Mouse (Mus musculus) common myeloid progenitor, adult 5-6 weeks (primary cell): ENCODE data around the gene Galnt15. TPM values are rescaled to one million over a fixed set of nuclear protein-coding genes. Genes with fewer than 3 reads are reported as not detected.
"Not testable (repeated sequence)": the region's sequence is repeated elsewhere in the genome, so short reads cannot be mapped to it uniquely, and the experiment has no call there.

Experiments
- ATAC-seq: replicated peaks from 2 replicates; pipeline ENCODE4 v1.8.0; 2016; ENCODE audit warnings: low read depth, mild to moderate bottlenecking, moderate TSS enrichment, inconsistent platforms; ENCODE audit not compliant: poor library complexity, severe bottlenecking
- total RNA-seq: library from RNA; stranded (forward); fragments of 200-1000, 187-1606 nt; gene quantifications from 2 replicates; pipeline ENCODE4 v1.2.3, GENCODE M21; 2017

Gene Galnt15
- total RNA-seq, 1 experiment from 2014 or later, result not detected

- ATAC-seq, result peak; percentile 88
Measured at GRCm38 (mm10) chr14:32085486-32086201, 56.9 kb downstream of the Galnt15 start, which contains the start of gene Dph3. Gene Dph3, minus strand, starts transcription at chr14:32085729.

GRCm38 (mm10) chr14:32086226-32086625 lies 57.4 kb downstream of the Galnt15 start:
- ATAC-seq, result no peak

- ATAC-seq, result not testable (repeated sequence)
Measured at GRCm38 (mm10) chr14:32087584-32088248, 58.9 kb downstream of the Galnt15 start.

- no peak for ATAC-seq
Measured at GRCm38 (mm10) chr14:32091124-32091523, 62.3 kb downstream of the Galnt15 start.

- no peak for ATAC-seq
Measured at GRCm38 (mm10) chr14:32091704-32092103, 62.9 kb downstream of the Galnt15 start.

GRCm38 (mm10) chr14:32093018-32093417 lies 64.2 kb downstream of the Galnt15 start:
- no peak for ATAC-seq

GRCm38 (mm10) chr14:32093500-32094117 lies 64.8 kb downstream of the Galnt15 start:
- ATAC-seq, result peak; percentile 88

- no peak for ATAC-seq
Measured at GRCm38 (mm10) chr14:32095646-32096045, 66.9 kb downstream of the Galnt15 start.

GRCm38 (mm10) chr14:32096740-32097139 lies 68.0 kb downstream of the Galnt15 start:
- ATAC-seq, result no peak

GRCm38 (mm10) chr14:32097691-32098090 lies 68.9 kb downstream of the Galnt15 start:
- ATAC-seq, result no peak

GRCm38 (mm10) chr14:32098951-32099350 lies 70.2 kb downstream of the Galnt15 start:
- no peak for ATAC-seq

GRCm38 (mm10) chr14:32103556-32103955 lies 74.8 kb downstream of the Galnt15 start:
- ATAC-seq, result no peak

- ATAC-seq, result no peak
Measured at GRCm38 (mm10) chr14:32105663-32106062, 76.9 kb downstream of the Galnt15 start.

GRCm38 (mm10) chr14:32106911-32107310 lies 78.1 kb downstream of the Galnt15 start:
- ATAC-seq, result no peak

Other genes starting within 250 kb of the Galnt15 start
- 102 and 121 TPM in 2 replicates for gene Ankrd28, start 198.3 kb upstream of the Galnt15 start, total RNA-seq
- gene Oxnad1, start 56.4 kb downstream of the Galnt15 start, total RNA-seq, result 41.4 and 47.0 TPM in 2 replicates
- gene Dph3, start 56.7 kb downstream of the Galnt15 start, total RNA-seq, result 40.1 and 54.3 TPM in 2 replicates
- gene Msmb, start 113.0 kb downstream of the Galnt15 start, total RNA-seq, result not detected in 2 replicates
- 136 and 176 TPM in 2 replicates for gene Ncoa4, start 130.9 kb downstream of the Galnt15 start, total RNA-seq
- gene Timm23, start 172.9 kb downstream of the Galnt15 start, total RNA-seq, result 160 and 196 TPM in 2 replicates
- 101 and 118 TPM in 2 replicates for gene Parg, start 173.0 kb downstream of the Galnt15 start, total RNA-seq